Mouse (Mus musculus) urinary bladder, postnatal 4 days (tissue): Measurements from ENCODE around the gene Tor2a.

Experiments
- DNase-seq, 2 experiments: peaks; one replicate each; pipeline ENCODE4 v3.0.0; 2021 to 2022; ENCODE audit warnings: low spot score in 2 of 2

Tor2a gene

GRCm38 (mm10) chr2:32808816-32809566 lies 52.0 kb downstream of the Tor2a start:
- no peak for DNase-seq
